Mouse (Mus musculus) heart, postnatal 10 days (tissue): Measurements from ENCODE around the gene Rnf135. TPM values are rescaled to one million over a fixed set of nuclear protein-coding genes. Genes with fewer than 3 reads are reported as not detected.
"Not testable (repeated sequence)": the region's sequence is repeated elsewhere in the genome, so short reads cannot be mapped to it uniquely, and the experiment has no call there.

Source experiments
- DNase-seq, 2 experiments: peaks; one replicate each; pipeline ENCODE4 v3.0.0; 2021
- intact Hi-C: fragments of 180-260 bp; cut with DNase I; formaldehyde crosslinking; loops from one replicate; pipeline ENCODE4 v1.15.1; 2025
- total RNA-seq, 2 experiments: library from RNA; stranded (reverse); gene quantifications; 2 replicates each; pipeline ENCODE4 v1.2.3; 2021

Gene Rnf135
- total RNA-seq, 2 experiments from 2014 or later = 7.7 to 10.4 TPM

GRCm38 (mm10) chr11:80199316-80199715 is 15.7 kb downstream of the Rnf135 start:
- intact Hi-C loops = no loop called here

GRCm38 (mm10) chr11:80199773-80200172 is 16.1 kb downstream of the Rnf135 start:
- intact Hi-C loops = no loop called here
- no peak for DNase-seq

More at GRCm38 (mm10) chr11:80199316-80199715, 15.7 kb downstream of the Rnf135 start:
- DNase-seq = no peak

- DNase-seq = no peak
- intact Hi-C loops = no loop called here
These were observed 16.7 kb downstream of the Rnf135 start for GRCm38 (mm10) chr11:80200326-80200725.

- no peak for DNase-seq
- intact Hi-C loops = no loop called here
These were observed 18.6 kb downstream of the Rnf135 start for GRCm38 (mm10) chr11:80202296-80202695.

GRCm38 (mm10) chr11:80204037-80204436 is 20.4 kb downstream of the Rnf135 start:
- DNase-seq = no peak
- intact Hi-C loops = no loop called here

- intact Hi-C loops = loop anchor here (5.0 kb wide), 1 partner anchor 118 kb away; the partner anchor contains the start of gene Atad5
- no peak for DNase-seq
These were observed 21.3 kb downstream of the Rnf135 start for GRCm38 (mm10) chr11:80204941-80205340.

- DNase-seq = no peak
- intact Hi-C loops = loop anchor here (5.0 kb wide), 1 partner anchor 121 kb away; the partner anchor contains the start of gene Atad5
These were observed 24.8 kb downstream of the Rnf135 start for GRCm38 (mm10) chr11:80208465-80208859.

- intact Hi-C loops = loop anchor here (5.0 kb wide), 1 partner anchor 122 kb away; the partner anchor contains the start of gene Atad5
- peak; percentile 97 to 99 for DNase-seq
These were observed 25.5 kb downstream of the Rnf135 start, which contains the start of gene Rhot1 for GRCm38 (mm10) chr11:80208860-80209800. Rhot1 (plus strand) TSS chr11:80209019.

- intact Hi-C loops = no loop called here
- no peak for DNase-seq
These were observed 26.7 kb downstream of the Rnf135 start for GRCm38 (mm10) chr11:80210321-80210720.

GRCm38 (mm10) chr11:80212282-80212681 is 28.6 kb downstream of the Rnf135 start:
- DNase-seq = no peak
- intact Hi-C loops = no loop called here

- no peak for DNase-seq
- intact Hi-C loops = no loop called here
These were observed 31.6 kb downstream of the Rnf135 start for GRCm38 (mm10) chr11:80215291-80215690.

- intact Hi-C loops = no loop called here
- peak; percentile 19 to 24 for DNase-seq
These were observed 35.1 kb downstream of the Rnf135 start for GRCm38 (mm10) chr11:80218657-80219293.

- intact Hi-C loops, DNase-seq: not testable (repeated sequence)
These were observed 46.4 kb downstream of the Rnf135 start for GRCm38 (mm10) chr11:80230066-80230465.

- intact Hi-C loops = no loop called here
- no peak for DNase-seq
These were observed 53.6 kb downstream of the Rnf135 start for GRCm38 (mm10) chr11:80237278-80237677.

GRCm38 (mm10) chr11:80238306-80238705 is 54.7 kb downstream of the Rnf135 start:
- no peak for DNase-seq
- intact Hi-C loops = no loop called here

GRCm38 (mm10) chr11:80247026-80247425 is 63.4 kb downstream of the Rnf135 start:
- intact Hi-C loops = no loop called here
- DNase-seq = no peak

- DNase-seq = no peak
- intact Hi-C loops = no loop called here
These were observed 64.9 kb downstream of the Rnf135 start for GRCm38 (mm10) chr11:80248531-80248930.
